Mouse (Mus musculus): Measurements from ENCODE around the gene Sh3bp1.

DNA sequence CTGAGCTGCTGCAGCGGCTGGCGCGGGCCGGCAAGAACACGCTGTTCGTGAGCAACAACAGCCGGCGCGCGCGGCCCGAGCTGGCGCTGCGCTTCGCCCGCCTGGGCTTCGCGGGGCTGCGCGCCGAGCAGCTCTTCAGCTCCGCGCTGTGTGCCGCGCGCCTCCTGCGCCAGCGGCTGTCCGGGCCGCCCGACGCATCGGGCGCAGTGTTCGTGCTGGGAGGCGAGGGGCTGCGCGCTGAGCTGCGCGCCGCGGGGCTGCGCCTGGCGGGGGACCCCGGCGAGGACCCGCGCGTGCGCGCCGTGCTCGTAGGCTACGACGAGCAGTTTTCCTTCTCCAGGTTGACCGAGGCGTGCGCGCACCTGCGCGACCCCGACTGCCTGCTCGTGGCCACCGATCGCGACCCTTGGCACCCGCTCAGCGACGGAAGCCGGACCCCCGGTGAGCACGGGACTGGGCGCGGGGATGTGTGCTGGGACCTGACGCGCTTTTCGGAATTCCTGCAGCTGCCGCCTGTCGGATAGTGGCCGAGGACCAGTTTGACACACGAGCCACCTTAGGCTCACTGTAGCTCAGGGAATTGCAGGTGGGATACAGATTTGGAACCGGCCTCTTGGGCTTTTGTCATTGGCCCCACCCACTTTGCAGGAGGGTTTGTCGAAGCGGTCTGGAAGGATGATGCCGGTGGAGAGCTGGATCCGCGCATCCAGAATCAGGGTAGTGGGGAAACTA, 14.7 kb downstream of the Sh3bp1 start:
- no peak for TF ChIP-seq CTCF (IDR thresholded peaks at IDR 0.05; ENCODE audit: control insufficient read depth, insufficient read depth, insufficient replicate concordance, low read depth, low read length)
- TF ChIP-seq POLR2A (IDR thresholded peaks at IDR 0.05; ENCODE audit: control insufficient read depth, low read depth, low read length), result no peak
